Mouse (Mus musculus) monocyte, adult 5-6 weeks (primary cell): ENCODE data around the gene Arhgef10l. TPM values are rescaled to one million over a fixed set of nuclear protein-coding genes. Genes with fewer than 3 reads are reported as not detected.
A peak's percentile ranks its signal among the peaks of the same experiment; 100 is the strongest.

Experiments
- ATAC-seq: fragments of 153-309, 156-312 bp; replicated peaks from 2 replicates; pipeline ENCODE4 v1.8.0; 2017; ENCODE audit warnings: mild to moderate bottlenecking; ENCODE audit not compliant: low TSS enrichment, insufficient number of reproducible peaks, severe bottlenecking, poor library complexity, low FRiP score
- total RNA-seq: library from RNA; stranded (forward); fragments of 200-1000, 200-491, 200-594 nt; gene quantifications from 3 replicates; pipeline ENCODE4 v1.2.3, GENCODE M21; 2017

The Arhgef10l gene
- total RNA-seq, 1 experiment from 2014 or later, result 160 TPM

DNA sequence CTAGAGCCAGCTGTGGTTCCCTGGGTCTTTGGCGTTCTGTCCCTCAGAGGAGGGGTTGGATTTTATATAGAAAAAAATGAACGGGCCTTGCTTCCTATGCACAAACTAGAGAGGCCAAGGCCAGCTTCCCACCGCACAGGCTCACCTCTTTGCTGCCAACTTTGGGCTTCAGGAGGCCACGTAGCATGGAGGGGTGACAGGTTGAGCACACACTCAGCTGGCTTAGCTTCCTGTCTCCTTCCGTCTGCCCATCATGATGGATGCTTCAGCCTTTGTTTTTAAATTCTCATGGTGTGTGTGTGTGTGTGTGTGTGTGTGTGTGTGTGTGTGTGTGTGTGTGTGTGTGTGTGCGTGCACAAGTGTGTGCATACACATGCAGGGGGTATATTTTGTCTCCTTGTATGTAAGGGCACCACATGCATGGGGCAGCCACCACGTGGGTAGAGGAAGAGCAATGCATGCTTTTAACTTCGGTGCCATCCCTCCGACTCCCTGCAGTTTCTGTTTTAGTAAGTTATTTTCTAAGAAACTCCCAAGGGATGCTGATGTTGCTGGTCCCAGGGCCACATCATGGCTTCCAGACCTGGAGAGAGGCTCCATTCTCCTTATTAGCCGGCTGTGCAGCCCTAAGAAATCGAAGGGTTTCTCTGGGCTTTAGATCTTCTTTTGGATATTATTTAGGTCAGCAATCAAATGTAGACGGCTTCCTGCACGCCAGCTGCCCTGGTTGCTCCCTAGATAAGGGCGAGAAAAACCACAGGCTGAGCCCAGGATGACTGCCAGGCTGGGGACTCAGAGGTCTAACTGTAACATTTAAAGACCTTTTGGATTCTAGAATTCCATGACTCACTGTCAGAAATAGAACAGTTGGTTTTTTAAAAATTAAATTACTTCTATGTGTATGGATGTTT lies 30.1 kb upstream of the Arhgef10l start:
- no peak for ATAC-seq

- ATAC-seq, result no peak
These were observed 29.3 kb upstream of the Arhgef10l start for GRCm38 (mm10) chr4:140695146-140695545.

- ATAC-seq, result no peak
These were observed 28.8 kb upstream of the Arhgef10l start for GRCm38 (mm10) chr4:140694551-140695060.

GRCm38 (mm10) chr4:140693513-140693912 lies 27.7 kb upstream of the Arhgef10l start:
- ATAC-seq, result no peak

DNA sequence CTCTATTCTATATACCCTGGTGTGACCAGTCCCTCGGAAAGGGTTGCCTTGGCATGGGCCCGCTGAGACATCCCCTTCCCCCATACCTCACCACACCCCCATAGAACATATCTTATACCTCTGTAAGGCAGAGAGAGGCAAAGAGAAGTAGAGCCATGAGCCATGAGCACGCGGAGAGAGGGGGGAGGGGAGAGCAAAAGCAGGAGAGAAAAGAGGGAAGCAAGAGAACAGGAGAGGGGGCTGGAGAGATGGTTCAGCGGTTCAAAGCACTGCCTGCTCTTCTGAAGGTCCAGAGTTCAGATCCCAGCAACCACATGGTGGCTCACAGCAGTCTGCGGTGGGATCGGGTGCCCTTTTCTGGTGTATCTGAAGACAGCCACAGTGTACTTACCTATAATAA lies 25.7 kb upstream of the Arhgef10l start:
- no peak for ATAC-seq

GRCm38 (mm10) chr4:140689873-140690655 lies 24.3 kb upstream of the Arhgef10l start:
- no peak for ATAC-seq

DNA sequence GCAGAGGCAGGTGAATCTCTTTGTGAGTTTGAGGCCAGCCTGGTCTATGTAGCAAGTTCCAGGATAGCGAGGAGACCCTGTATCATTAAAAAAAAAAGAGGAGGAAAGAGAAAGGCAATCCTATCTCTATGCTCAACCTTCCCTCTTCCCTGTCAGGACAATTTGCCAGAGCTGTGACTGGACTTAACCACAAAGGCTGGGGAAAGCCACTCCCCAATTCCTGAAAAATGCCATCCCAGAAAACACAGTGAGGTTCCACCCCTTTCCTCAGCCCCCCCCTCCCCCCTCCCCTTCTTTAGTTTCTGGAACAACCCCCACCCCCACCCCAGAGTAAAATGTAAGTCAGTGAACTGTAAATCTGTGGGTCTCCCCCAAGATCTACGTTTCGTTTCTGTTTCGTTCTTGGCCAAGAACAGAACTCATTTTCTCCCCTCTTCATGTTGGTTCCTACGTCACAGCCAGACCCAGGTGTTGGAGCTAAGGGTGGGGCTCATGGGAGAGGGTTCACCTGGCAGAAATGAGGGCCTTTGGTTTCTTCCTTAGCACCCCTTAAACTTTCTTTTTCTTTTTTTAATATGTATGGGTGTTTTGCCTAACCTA lies 23.1 kb upstream of the Arhgef10l start:
- no peak for ATAC-seq

DNA sequence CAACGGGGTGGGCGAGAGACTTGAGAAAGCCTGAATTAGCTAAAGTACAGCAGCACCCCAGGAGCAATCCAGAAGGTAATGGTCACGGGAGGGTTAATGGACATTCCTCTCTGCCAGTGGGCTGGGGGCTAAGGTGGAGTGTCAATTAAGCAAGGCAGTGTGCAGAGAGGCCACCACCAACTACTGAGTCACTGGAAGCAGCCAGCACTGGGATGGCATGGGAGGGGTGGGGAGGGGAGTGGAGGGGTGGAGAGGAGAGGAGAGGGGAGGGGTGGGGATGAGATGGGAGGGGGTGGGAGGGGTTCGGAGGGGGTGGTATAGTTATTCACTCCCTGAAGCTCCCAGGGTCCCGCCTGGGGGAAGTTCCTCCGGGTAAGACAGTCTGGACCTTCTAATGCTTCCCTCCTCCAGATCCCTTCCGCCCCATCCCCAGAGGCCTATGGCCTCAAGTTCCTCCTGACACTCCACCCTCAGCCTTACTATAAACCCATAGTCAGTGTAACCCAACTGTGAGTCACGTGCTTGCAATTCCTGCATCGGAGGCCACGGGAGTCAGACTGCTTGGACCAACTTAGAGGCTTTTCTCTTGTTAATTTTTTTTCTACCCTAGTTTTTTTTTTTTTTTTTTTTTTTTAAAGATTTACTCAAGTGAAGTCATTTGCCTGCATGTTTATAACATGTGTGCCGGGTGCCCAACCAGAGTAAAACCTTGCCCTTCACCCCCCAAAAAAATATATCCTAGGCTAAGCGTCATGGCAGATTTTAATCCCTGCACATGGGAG lies 22.4 kb upstream of the Arhgef10l start:
- ATAC-seq, result no peak

DNA sequence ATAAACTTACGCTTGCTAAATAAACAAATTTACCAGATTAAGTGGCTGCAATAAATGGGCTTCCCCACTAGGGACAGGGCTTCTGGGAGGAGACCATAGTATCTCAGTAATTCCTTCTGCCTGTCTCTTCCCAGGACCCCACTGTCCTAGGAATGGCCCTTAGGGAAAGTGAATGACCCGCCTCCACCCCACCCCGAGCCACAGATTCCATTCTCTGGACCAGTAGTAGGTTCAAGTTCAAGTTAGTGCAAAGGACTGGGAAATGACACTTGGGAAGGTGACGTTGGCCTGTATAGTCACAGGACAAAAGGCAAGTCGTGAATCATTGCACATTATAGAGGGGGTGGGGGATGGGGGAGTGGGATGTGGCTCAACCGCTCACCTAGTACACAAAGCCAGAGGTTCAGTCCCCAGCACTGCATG lies 19.1 kb upstream of the Arhgef10l start:
- ATAC-seq, result no peak

DNA sequence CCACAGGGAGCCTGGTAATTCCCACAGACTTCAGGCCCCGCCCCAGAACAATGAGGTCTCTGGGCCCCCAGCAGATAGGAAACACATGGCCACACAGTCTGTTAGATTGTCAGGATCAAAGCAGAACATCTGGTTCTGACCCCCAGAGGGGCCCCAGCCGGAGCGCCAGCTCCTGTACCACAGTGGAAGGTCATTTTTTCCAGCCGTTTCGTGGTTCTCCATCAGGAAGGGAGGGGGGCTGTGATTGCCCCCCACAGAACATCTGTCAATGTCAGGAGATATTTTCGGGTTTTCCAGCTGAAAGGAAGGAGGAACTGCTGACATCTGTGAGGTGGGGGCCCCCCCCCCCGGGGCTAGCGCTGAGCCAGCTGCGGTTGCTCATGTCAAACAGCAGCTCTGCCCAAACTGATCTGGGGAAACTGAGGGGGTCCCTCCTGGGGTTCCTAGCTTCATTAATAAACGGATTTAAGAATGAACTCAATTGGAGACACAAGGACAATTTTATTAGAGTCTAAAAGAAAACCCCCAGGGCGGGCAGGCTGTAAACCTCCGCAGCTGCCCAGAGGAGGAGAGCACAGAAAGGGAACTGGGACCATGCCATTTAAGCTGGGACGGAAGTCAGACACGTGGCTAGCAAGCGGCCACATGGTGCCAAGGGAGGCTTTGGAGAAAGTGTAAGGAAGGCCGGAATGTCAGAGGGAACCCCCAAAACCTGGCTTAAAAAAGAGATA lies 18.5 kb upstream of the Arhgef10l start:
- ATAC-seq, result peak; percentile 59; the same call in 1 of the 2 replicates

DNA sequence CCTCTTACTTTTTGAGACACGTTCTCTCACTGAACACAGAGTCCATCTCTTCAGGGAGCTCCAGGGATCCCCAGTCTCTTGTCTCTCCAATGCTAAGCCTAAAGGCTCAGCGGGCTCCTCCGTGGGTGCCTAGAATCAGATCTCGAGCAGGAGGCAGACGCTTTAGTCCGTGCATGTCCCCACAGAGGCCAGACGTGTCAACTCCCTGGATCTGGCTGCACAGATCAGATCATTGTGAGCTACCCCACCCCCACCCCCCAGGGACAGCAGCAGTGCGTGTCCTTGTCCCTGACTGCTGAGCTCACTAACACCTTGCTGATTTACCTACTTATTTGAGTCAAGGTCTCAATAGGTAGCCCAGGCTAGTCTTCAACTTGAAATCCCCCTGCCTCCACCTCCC lies 17.8 kb upstream of the Arhgef10l start:
- no peak for ATAC-seq

- ATAC-seq, result no peak
These were observed 15.1 kb upstream of the Arhgef10l start for GRCm38 (mm10) chr4:140680731-140681397.

GRCm38 (mm10) chr4:140679723-140680380 lies 14.0 kb upstream of the Arhgef10l start:
- ATAC-seq, result peak; percentile 69

DNA sequence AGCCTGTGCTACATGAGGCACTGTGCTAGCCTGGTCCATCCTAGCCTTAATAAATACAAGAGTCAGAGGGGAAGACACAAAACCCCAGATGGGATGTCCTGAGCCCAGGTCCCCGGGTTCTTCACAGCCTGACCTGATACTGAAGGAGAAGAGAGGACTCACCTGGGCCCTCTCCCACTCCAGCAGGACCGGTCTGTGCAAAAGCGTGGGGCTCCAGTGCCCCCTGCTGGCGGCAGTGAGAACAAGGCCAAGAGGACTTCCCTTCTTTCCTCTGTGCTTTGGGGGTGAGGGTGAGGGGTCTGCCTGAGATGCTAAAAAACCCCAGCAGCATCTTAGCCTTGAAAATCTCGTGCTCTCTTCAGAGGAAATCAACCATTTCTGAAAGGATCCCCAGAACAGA lies 13.2 kb upstream of the Arhgef10l start:
- no peak for ATAC-seq

DNA sequence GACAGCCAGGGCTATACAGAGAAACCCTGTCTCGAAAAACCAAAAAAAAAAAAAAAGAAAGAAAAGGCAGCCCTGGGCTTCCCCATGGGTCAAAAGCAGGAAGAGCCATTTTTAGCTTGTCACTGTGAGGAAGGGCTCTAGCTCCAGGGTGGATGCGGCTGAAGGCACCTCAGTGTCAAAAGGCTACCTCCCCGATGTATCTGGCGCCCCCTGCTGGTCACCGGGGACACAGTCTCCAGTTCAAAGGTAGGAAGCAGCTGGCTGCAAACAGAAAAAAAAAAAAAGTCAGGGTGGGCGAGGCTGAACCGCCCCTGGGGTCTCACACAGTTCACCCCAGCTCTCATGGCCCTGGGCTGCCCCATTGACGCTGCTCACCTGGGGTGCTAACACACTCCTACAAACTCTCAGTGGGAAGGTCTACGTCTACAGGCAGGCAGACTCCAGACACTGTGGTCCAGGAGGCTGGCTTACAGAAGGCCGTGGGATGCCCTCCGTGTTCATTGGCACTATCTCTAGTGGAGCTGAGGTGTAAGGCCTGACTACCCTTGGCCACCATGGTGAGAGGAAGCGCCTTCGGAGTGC lies 8.6 kb upstream of the Arhgef10l start:
- ATAC-seq, result peak; percentile 88

DNA sequence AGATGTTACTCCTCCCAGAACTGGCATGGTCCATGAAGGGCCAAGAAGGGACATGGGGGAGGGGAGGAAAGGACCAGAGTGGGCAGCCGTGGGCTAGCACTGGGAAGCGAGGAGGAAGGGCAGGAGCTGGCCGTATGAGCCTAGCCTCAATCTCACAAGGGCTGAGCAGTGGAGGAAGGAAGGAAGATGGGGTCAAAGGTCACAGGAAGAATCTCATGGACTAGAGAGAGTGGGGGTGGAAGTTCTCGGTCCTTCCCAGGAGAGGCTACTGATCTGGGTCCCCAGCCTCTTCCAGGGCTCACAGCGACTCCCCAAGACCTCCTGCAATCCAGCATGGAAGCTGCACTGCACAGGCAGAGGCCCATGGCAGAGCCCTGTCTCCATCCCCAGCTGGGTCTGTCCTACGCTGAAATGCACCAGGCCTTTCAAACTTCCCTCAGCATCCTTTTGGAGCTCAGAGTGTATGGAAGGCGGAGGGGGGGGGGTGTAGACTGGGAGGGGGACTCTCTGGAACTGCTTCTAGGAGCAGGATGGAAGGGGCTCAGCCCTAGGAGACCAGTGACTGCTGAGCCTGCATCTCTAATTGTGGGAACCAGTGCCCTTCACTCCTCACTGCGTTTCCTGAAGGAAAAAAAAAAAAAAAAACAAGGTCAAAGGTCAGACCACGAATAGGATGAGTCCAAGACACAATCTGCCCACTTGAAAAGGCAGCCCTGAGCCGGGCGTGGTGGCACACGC lies 7.9 kb upstream of the Arhgef10l start:
- ATAC-seq, result no peak
